Mouse (Mus musculus) C2C12 (cell line): ENCODE results near the gene Cmtm4. TPM values are rescaled to one million over a fixed set of nuclear protein-coding genes. Genes with fewer than 3 reads are reported as not detected.

ENCODE experiments used
- H3K27me3 ChIP-seq: one replicate; pipeline ENCODE4 v1.6.1; 2011; ENCODE audit not compliant: control insufficient read depth, insufficient read depth, insufficient read length
- H3K36me3 ChIP-seq: one replicate; pipeline ENCODE4 v1.6.1; 2011; ENCODE audit not compliant: control insufficient read depth, insufficient read depth
- H3K4me3 ChIP-seq: one replicate; pipeline ENCODE4 v1.5.1; 2011; ENCODE audit warnings: mild to moderate bottlenecking, control low read depth; ENCODE audit not compliant: poor library complexity, insufficient read depth, severe bottlenecking
- H3K79me2 ChIP-seq: one replicate; pipeline ENCODE4 v1.6.1; 2011; ENCODE audit not compliant: control insufficient read depth, insufficient read depth
- H3K79me3 ChIP-seq: one replicate; pipeline ENCODE4 v1.6.1; 2011; ENCODE audit warnings: low read depth, control low read depth
- H3ac ChIP-seq: one replicate; pipeline ENCODE3; 2011; ENCODE audit warnings: low read depth; ENCODE audit not compliant: control insufficient read depth, insufficient read length
- CEBPB ChIP-seq: IDR thresholded peaks from one replicate; pipeline ENCODE4 v1.6.1; 2011; ENCODE audit warnings: low read depth, mild to moderate bottlenecking, control low read depth, moderate library complexity
- CTCF ChIP-seq: IDR thresholded peaks from one replicate; pipeline ENCODE4 v1.5.1; 2011; ENCODE audit not compliant: control insufficient read depth, insufficient read depth, insufficient read length
- FOSL1 ChIP-seq: IDR thresholded peaks from one replicate; pipeline ENCODE4 v1.8.0; 2011; ENCODE audit warnings: mild to moderate bottlenecking, low read length; ENCODE audit not compliant: poor library complexity, insufficient read depth, severe bottlenecking
- MAX ChIP-seq: IDR thresholded peaks from one replicate; pipeline ENCODE4 v1.6.1; 2011; ENCODE audit warnings: mild to moderate bottlenecking, control low read depth
- MYOD1 ChIP-seq: IDR thresholded peaks from one replicate; pipeline ENCODE4 v1.6.1; 2011; ENCODE audit warnings: low read depth; ENCODE audit not compliant: control insufficient read depth, insufficient read length
- MYOG ChIP-seq: IDR thresholded peaks from one replicate; pipeline ENCODE4 v1.6.1; 2011; ENCODE audit not compliant: control insufficient read depth, insufficient read length; ENCODE audit errors: extremely low read depth
- USF1 ChIP-seq: IDR thresholded peaks from one replicate; pipeline ENCODE4 v1.6.1; 2011; ENCODE audit warnings: low read depth, mild to moderate bottlenecking, control low read depth, moderate library complexity
- long read RNA-seq, 2 experiments: library from polyadenylated mRNA; unstranded; transcript quantifications; one replicate each; pipeline ENCODE4 v2.0.0; 2019 to 2020
- polyA plus RNA-seq: library from polyadenylated mRNA; unstranded; fragments of >200 nt; fragmentation: generic; extraction: Trizol; gene quantifications from one replicate; pipeline ENCODE4 v1.2.1, GENCODE M21; 2012; ENCODE audit warnings: missing spikeins

The Cmtm4 gene
- polyA plus RNA-seq = 11.3 TPM
- long read RNA-seq, experiment 1, partial matches to known transcripts = 1 of 8 reads
- long read RNA-seq, experiment 1, other reads (novel, unspliced or antisense) = 7 of 8 reads
- long read RNA-seq, experiment 2, partial matches to known transcripts = 0 of 6 reads
- long read RNA-seq, experiment 2, other reads (novel, unspliced or antisense) = 6 of 6 reads

GRCm38 (mm10) chr8:104395703-104396357, at the start of gene Cmtm4:
Gene Cmtm4 (minus strand): TSS chr8:104395807.
- TF ChIP-seq CEBPB (no peak), MYOD1 (no peak), FOSL1 (no peak), CTCF (no peak), MYOG (no peak), USF1 (no peak), MAX (no peak)

GRCm38 (mm10) chr8:104445248-104445647, 49.6 kb upstream of the Cmtm4 start:
- no peaks in the 10 kb centered on the region for H3K27me3 ChIP-seq
- no peak overlapping the region for H3ac ChIP-seq
- H3K79me3 ChIP-seq = peaks cover 21% of the 10 kb centered on the region
- peaks cover 25% of the 10 kb centered on the region for H3K79me2 ChIP-seq
- H3K4me3 ChIP-seq = no peak overlapping the region
- TF ChIP-seq CEBPB (no peak), CTCF (no peak)
- H3K36me3 ChIP-seq = peaks cover 7% of the 10 kb centered on the region

More at GRCm38 (mm10) chr8:104395703-104396357, at the start of gene Cmtm4:
- H3ac ChIP-seq = peak within 1 kb of the TSS; percentile 65
- H3K36me3 ChIP-seq = no peaks in the 10 kb centered on the region
- peaks cover 16% of the 10 kb centered on the region for H3K79me3 ChIP-seq
- H3K27me3 ChIP-seq = no peaks in the 10 kb centered on the region
- peaks cover 43% of the 10 kb centered on the region for H3K79me2 ChIP-seq
- peak within 1 kb of the TSS; percentile 50 for H3K4me3 ChIP-seq

- TF ChIP-seq CTCF = no peak
- no peak for TF ChIP-seq USF1
- no peak for TF ChIP-seq MYOG
- no peak for TF ChIP-seq FOSL1
- no peak for TF ChIP-seq MAX
- no peak for TF ChIP-seq CEBPB
- no peak for TF ChIP-seq MYOD1
- Histone ChIP-seq H3K36me3 (peaks cover 27% of the 10 kb centered on the region), H3K79me2 (peaks cover 46% of the 10 kb centered on the region), H3ac (no peak overlapping the region), H3K4me3 (peak overlapping the region; percentile 79), H3K27me3 (no peaks in the 10 kb centered on the region), H3K79me3 (peaks cover 29% of the 10 kb centered on the region)
Measured at GRCm38 (mm10) chr8:104443125-104443679, 47.6 kb upstream of the Cmtm4 start.

DNA sequence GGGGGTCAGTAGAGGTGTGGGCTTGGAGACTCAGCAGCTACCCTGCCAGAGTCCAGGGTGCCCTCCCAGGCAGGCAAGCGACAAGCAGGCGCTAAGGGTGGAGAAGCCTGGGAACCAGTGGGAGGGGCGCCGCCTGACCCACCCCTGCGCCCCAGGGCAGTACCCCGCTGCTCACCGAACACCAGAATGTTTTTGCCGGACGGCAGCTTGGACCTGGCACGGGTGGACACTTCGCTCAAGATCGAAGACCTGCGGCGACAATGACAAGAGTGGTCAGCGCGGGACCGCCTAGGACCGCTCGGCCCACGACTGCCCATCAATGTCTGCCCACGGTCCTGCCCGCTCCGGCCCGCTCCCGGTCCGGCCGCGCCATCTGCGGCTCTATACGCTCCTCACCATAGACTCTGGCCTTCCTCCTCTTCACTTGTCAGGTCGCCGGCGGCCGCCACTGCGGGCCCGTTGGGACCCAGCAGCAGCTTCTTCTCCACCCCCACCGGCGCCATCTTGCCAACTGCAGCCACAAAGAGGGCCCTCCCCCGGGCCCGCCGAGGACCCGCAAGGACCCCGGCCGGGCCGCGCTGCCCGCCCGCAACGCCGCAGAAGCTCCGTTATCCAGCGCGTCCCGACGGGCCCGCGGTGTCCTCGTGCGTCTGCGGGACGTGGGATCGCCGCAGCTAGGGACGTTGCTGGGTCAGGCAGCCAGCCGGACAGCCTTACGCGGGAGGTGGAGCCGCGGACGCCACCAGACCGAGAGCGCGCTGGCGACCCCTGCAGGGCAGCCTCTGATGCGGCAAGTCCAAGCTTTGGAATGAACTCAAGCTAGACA, 46.9 kb upstream of the Cmtm4 start, which contains the start of gene Dync1li2:
Dync1li2 (minus strand) TSS at position 749 of the 826 bp plus-strand sequence.
- Histone ChIP-seq H3K27me3 (no peaks in the 10 kb centered on the region), H3K79me3 (peaks cover 31% of the 10 kb centered on the region), H3K36me3 (peaks cover 34% of the 10 kb centered on the region), H3ac (peak within 1 kb of the TSS; percentile 93), H3K79me2 (peaks cover 51% of the 10 kb centered on the region), H3K4me3 (peak within 1 kb of the TSS; percentile 79)
- TF ChIP-seq CEBPB = no peak
- no peak for TF ChIP-seq MYOG
- no peak for TF ChIP-seq MYOD1
- TF ChIP-seq FOSL1 = no peak
- TF ChIP-seq MAX = peak; percentile 99
- peak; percentile 93 for TF ChIP-seq CTCF
- TF ChIP-seq USF1 = no peak

- peaks cover 54% of the 10 kb centered on the region for H3K79me2 ChIP-seq
- H3K27me3 ChIP-seq = no peaks in the 10 kb centered on the region
- H3K4me3 ChIP-seq = peak overlapping the region; percentile 79
- no peak for TF ChIP-seq MAX
- TF ChIP-seq FOSL1 = no peak
- TF ChIP-seq USF1 = no peak
- TF ChIP-seq MYOD1 = no peak
- no peak for TF ChIP-seq MYOG
- TF ChIP-seq CEBPB = no peak
- TF ChIP-seq CTCF = no peak
- peaks cover 31% of the 10 kb centered on the region for H3K79me3 ChIP-seq
- peaks cover 43% of the 10 kb centered on the region for H3K36me3 ChIP-seq
- H3ac ChIP-seq = peak overlapping the region; percentile 93
Measured at GRCm38 (mm10) chr8:104441613-104442012, 46.0 kb upstream of the Cmtm4 start.
